Mouse (Mus musculus) heart, embryonic 10.5 days (tissue): ENCODE measurements around the gene Fam217b. TPM values are rescaled to one million over a fixed set of nuclear protein-coding genes. Genes with fewer than 3 reads are reported as not detected.

Experiments used
- DNase-seq: peaks from one replicate; pipeline ENCODE4 v3.0.0-alpha.2; 2017; ENCODE audit warnings: low spot score
- H3K27ac ChIP-seq: fragments of 300-500 bp; sonication (generic); 2 replicates; pipeline ENCODE4 v1.5.1; 2016; ENCODE audit warnings: mild to moderate bottlenecking
- H3K27me3 ChIP-seq: fragments of 300-500 bp; sonication (generic); 2 replicates; pipeline ENCODE4 v1.6.1; 2016; ENCODE audit warnings: mild to moderate bottlenecking; ENCODE audit not compliant: poor library complexity, insufficient read depth, severe bottlenecking
- H3K36me3 ChIP-seq: fragments of 300-500 bp; sonication (generic); 2 replicates; pipeline ENCODE4 v1.6.1; 2016; ENCODE audit warnings: mild to moderate bottlenecking, moderate library complexity
- H3K4me1 ChIP-seq: fragments of 300-500 bp; sonication (generic); 2 replicates; pipeline ENCODE4 v1.6.1; 2016; ENCODE audit warnings: mild to moderate bottlenecking
- H3K4me3 ChIP-seq: fragments of 300-500 bp; sonication (generic); 2 replicates; pipeline ENCODE4 v1.5.1; 2016; ENCODE audit warnings: mild to moderate bottlenecking, moderate library complexity
- H3K9me3 ChIP-seq: fragments of 300-500 bp; sonication (generic); 2 replicates; pipeline ENCODE4 v1.6.1; 2016; ENCODE audit warnings: mild to moderate bottlenecking, moderate library complexity
- WGBS: fragments of 180-500 bp; shearing (Covaris S2); methylation state at CpG from one replicate; pipeline ENCODE4 v1.1.7; 2016; 5-methylcytosine and 5-hydroxymethylcytosine counted together
- polyA plus RNA-seq: library from polyadenylated mRNA; unstranded; fragments of >200 nt; fragmentation: Nextera tagmentation; extraction: Ambion mirVana; gene quantifications from 2 replicates; pipeline ENCODE4 v1.2.1, GENCODE M21; 2016

Gene Fam217b
- polyA plus RNA-seq, 1 experiment from 2014 or later: 6.6 TPM

DNA sequence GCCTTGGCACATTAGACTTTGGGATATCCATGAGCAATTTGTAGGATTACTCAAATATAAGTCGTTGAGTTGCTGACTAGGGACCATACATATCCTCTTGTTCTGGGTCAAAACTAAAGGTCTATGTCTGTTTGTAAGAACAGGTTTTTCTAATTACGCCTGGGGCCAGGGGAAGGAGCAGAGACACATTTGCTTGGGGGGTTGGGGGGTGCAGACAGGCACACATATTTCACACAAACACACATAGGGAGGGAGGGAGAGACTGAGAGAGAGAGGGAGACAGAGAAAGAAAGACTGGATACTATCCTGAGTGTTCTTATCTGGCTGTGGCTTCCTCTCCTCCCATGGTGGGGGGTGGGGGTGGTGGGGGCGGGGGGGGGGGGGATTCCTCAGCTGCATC is 7.9 kb downstream of the Fam217b start:
- Histone ChIP-seq H3K9me3 (no peaks in the 10 kb centered on the region), H3K27ac (peak overlapping the region; percentile 84), H3K36me3 (peaks cover 32% of the 10 kb centered on the region), H3K27me3 (no peaks in the 10 kb centered on the region), H3K4me1 (peaks cover 42% of the 10 kb centered on the region), H3K4me3 (no peak overlapping the region; the same call in 1 of the 2 replicates)
- 9% methylated on average over 2 of the region's 3 CpGs for WGBS
- peak; percentile 64 for DNase-seq

DNA sequence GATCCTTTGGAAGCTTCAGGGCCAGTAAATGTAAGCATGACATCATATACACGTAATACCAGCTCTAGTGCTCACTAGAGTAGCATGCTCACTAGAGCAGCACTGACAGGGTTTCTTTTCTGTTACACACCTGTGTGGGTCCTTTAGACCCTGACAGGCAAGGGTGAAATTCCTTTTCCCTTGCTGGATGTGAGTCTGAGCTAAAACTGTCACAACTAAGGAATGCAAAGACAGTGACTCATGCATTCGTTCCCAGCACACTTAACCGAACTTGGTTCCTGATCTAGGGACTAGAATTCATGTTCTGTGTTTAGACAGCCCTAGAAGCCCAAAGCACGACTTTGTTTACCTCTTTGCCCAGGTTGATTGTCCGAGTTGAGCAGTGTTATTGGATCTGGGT is 8.9 kb downstream of the Fam217b start:
- no peak for DNase-seq
- no peaks in the 10 kb centered on the region for H3K9me3 ChIP-seq
- peaks cover 24% of the 10 kb centered on the region for H3K36me3 ChIP-seq
- peak overlapping the region; percentile 84; the same call in 1 of the 2 replicates for H3K27ac ChIP-seq
- 62% methylated on average over 5 of the region's 5 CpGs for WGBS
- H3K4me3 ChIP-seq: no peak overlapping the region
- no peaks in the 10 kb centered on the region for H3K27me3 ChIP-seq
- H3K4me1 ChIP-seq: peaks cover 38% of the 10 kb centered on the region

- WGBS: 33% methylated on average over 4 of the region's 4 CpGs
Observed at GRCm38 (mm10) chr2:178426229-178426628, 11.9 kb downstream of the Fam217b start.

GRCm38 (mm10) chr2:178427181-178427580 is 12.9 kb downstream of the Fam217b start:
- 86% methylated on average over 5 of the region's 5 CpGs for WGBS
- no peaks in the 10 kb centered on the region for H3K9me3 ChIP-seq

More at GRCm38 (mm10) chr2:178426229-178426628, 11.9 kb downstream of the Fam217b start:
- no peak overlapping the region for H3K4me3 ChIP-seq
- no peaks in the 10 kb centered on the region; the same call in none of the 2 replicates for H3K27me3 ChIP-seq
- no peak overlapping the region for H3K27ac ChIP-seq
- peaks cover 5% of the 10 kb centered on the region; the same call in 1 of the 2 replicates for H3K36me3 ChIP-seq
- H3K9me3 ChIP-seq: no peaks in the 10 kb centered on the region
- H3K4me1 ChIP-seq: peaks cover 26% of the 10 kb centered on the region
- peak; percentile 33 for DNase-seq

DNA sequence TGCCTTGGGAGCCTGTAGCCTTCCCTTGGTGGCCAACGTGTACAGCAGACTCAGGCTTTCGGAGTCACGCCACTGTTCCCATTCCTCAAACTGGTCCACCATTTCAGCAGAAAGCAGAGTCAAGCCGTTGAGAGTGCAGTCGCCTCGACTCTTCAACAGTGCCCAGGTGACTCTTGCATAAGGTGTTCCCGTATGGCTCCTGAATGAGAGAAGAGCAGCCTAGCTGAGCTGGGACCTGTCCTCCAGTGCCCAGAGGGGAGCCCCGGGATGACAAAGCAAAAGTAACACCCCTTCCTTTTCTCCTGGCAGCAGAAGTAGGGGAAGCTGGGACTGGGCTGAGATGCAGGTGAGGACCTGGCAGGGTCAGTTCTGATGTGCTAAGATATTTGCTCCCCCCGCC is 13.9 kb downstream of the Fam217b start:
- H3K27ac ChIP-seq: no peak overlapping the region
- no peaks in the 10 kb centered on the region for H3K9me3 ChIP-seq
- WGBS: 65% methylated on average over 9 of the region's 9 CpGs
- no peaks in the 10 kb centered on the region; the same call in none of the 2 replicates for H3K27me3 ChIP-seq
- DNase-seq: peak; percentile 33
- H3K36me3 ChIP-seq: peaks cover 5% of the 10 kb centered on the region; the same call in 1 of the 2 replicates
- H3K4me1 ChIP-seq: peaks cover 12% of the 10 kb centered on the region
- H3K4me3 ChIP-seq: no peak overlapping the region

More at GRCm38 (mm10) chr2:178427181-178427580, 12.9 kb downstream of the Fam217b start:
- Histone ChIP-seq H3K27me3 (no peaks in the 10 kb centered on the region; the same call in none of the 2 replicates), H3K36me3 (peaks cover 5% of the 10 kb centered on the region; the same call in 1 of the 2 replicates), H3K4me1 (peaks cover 23% of the 10 kb centered on the region), H3K27ac (no peak overlapping the region; the same call in 1 of the 2 replicates), H3K4me3 (no peak overlapping the region)
- DNase-seq: peak; percentile 63

- no peaks in the 10 kb centered on the region; the same call in none of the 2 replicates for H3K27me3 ChIP-seq
- no peak overlapping the region for H3K4me3 ChIP-seq
- no peak overlapping the region for H3K27ac ChIP-seq
- peaks cover 9% of the 10 kb centered on the region for H3K4me1 ChIP-seq
- no peaks in the 10 kb centered on the region for H3K9me3 ChIP-seq
- DNase-seq: peak; percentile 60
- 75% methylated on average over 4 of the region's 4 CpGs for WGBS
- H3K36me3 ChIP-seq: peaks cover 5% of the 10 kb centered on the region; the same call in 1 of the 2 replicates
Observed at GRCm38 (mm10) chr2:178428676-178429075, 14.4 kb downstream of the Fam217b start.

GRCm38 (mm10) chr2:178429426-178429825 is 15.1 kb downstream of the Fam217b start:
- WGBS: 73% methylated on average over 6 of the region's 6 CpGs
- peaks cover 8% of the 10 kb centered on the region for H3K4me1 ChIP-seq
- H3K27ac ChIP-seq: no peak overlapping the region
- peaks cover 5% of the 10 kb centered on the region; the same call in 1 of the 2 replicates for H3K36me3 ChIP-seq
- H3K4me3 ChIP-seq: no peak overlapping the region
- DNase-seq: no peak
- H3K9me3 ChIP-seq: no peaks in the 10 kb centered on the region
- H3K27me3 ChIP-seq: no peaks in the 10 kb centered on the region; the same call in none of the 2 replicates

DNA sequence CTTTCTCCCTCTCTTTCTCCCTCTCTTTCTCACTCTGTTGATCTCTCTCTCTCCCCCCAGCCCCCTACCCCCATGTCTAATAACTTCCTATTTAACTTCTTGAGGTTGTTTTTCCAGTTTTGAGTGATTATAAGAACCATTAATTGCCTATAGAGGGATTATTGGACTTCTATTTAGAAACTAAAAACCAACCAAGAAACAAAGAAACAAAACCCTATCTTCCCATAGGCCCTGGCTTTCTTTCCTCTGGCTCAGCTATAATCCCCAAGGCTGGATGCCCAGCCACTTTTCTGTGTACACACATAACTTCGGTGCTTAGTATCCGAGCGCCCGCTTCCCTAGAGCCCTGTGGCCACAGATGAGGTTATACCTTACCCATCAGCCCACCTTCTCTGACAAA is 15.9 kb downstream of the Fam217b start, which contains the start of gene Cdh26:
Gene Cdh26 (plus strand): TSS at position 301 of the 400 bp plus-strand sequence.
- H3K4me1 ChIP-seq: peaks cover 5% of the 10 kb centered on the region
- no peak for DNase-seq
- no peaks in the 10 kb centered on the region for H3K9me3 ChIP-seq
- no peaks in the 10 kb centered on the region for H3K36me3 ChIP-seq
- H3K27me3 ChIP-seq: no peaks in the 10 kb centered on the region; the same call in none of the 2 replicates
- WGBS: 86% methylated on average over 4 of the region's 4 CpGs
- H3K27ac ChIP-seq: no peak within 1 kb of the TSS
- no peak within 1 kb of the TSS for H3K4me3 ChIP-seq

- Histone ChIP-seq H3K27me3 (no peaks in the 10 kb centered on the region; the same call in none of the 2 replicates), H3K4me3 (no peak overlapping the region), H3K27ac (no peak overlapping the region), H3K9me3 (no peaks in the 10 kb centered on the region), H3K36me3 (no peaks in the 10 kb centered on the region), H3K4me1 (peaks cover 5% of the 10 kb centered on the region; the same call in 1 of the 2 replicates)
- DNase-seq: no peak
- 64% methylated on average over 2 of the region's 2 CpGs for WGBS
Observed at GRCm38 (mm10) chr2:178433495-178433894, 19.2 kb downstream of the Fam217b start.

DNA sequence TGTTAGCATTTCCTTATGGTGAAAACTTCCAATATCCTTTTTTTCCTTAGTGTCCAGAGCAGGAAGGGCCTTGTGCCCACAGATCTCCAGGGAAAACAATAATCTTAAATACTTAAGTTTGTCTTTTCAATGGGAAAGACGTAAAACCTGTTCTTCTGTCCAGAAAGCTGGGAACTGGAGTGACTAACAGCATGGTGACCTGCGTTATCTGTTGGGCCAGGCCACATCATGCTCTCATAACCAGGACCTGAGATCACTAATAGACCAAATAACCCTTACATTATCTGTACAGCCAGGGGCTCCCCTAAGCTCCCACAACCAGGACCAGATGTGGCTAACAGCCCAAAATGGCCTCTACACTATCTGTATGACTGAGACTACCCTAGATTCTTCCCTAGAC is 19.6 kb downstream of the Fam217b start:
- WGBS: 69% methylated on average over 2 of the region's 2 CpGs
- H3K4me1 ChIP-seq: peaks cover 5% of the 10 kb centered on the region; the same call in 1 of the 2 replicates
- no peaks in the 10 kb centered on the region for H3K9me3 ChIP-seq
- no peak overlapping the region for H3K27ac ChIP-seq
- no peak overlapping the region for H3K4me3 ChIP-seq
- no peak for DNase-seq
- no peaks in the 10 kb centered on the region for H3K36me3 ChIP-seq
- no peaks in the 10 kb centered on the region; the same call in none of the 2 replicates for H3K27me3 ChIP-seq

DNA sequence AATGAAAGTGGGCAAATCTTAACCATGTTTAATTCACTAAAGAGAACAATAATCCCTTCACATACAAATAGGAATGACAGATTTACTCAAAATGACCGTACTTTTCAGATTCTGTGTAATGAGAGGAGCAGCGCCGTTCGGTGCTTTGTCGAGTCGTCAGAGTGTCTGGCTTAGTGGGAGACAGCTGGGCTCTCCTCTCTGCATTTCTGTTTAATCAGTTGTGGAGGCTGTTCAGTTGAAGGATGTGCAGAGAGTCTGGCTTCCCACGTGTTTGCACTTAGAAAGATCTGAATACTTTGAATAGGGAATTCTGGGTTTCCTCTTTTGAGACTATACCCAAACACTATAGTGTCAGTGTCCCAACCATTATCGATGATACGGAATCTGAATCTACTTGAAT is 23.0 kb downstream of the Fam217b start:
- no peaks in the 10 kb centered on the region for H3K36me3 ChIP-seq
- DNase-seq: no peak
- H3K27me3 ChIP-seq: no peaks in the 10 kb centered on the region
- no peak overlapping the region for H3K27ac ChIP-seq
- no peaks in the 10 kb centered on the region for H3K9me3 ChIP-seq
- WGBS: 66% methylated on average over 9 of the region's 9 CpGs
- no peaks in the 10 kb centered on the region for H3K4me1 ChIP-seq
- H3K4me3 ChIP-seq: no peak overlapping the region

GRCm38 (mm10) chr2:178449386-178449785 is 35.1 kb downstream of the Fam217b start:
- Histone ChIP-seq H3K4me1 (no peaks in the 10 kb centered on the region), H3K4me3 (no peak overlapping the region), H3K27me3 (no peaks in the 10 kb centered on the region), H3K36me3 (no peaks in the 10 kb centered on the region), H3K9me3 (no peaks in the 10 kb centered on the region), H3K27ac (no peak overlapping the region)
- no peak for DNase-seq
- 91% methylated on average over 4 of the region's 4 CpGs for WGBS

DNA sequence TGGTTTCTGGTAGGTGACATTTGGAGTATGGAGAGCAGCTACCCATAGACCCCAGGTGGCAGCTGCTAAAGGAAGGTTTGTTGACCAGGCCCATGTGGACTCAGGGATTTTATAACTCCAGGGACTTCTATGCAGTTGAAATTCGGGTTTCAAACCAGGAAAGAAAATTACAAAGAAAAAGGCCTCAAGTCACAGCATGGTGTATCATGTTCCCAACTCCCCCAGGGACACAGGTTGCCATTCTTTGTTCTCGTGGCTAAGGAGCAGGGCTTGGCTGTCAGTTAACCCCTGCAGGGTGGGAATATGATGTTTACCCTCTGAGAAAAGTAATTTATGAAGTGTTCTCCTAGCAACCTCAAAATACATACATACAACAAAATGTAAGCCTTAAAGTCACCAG is 35.9 kb downstream of the Fam217b start:
- Histone ChIP-seq H3K9me3 (no peaks in the 10 kb centered on the region), H3K27me3 (no peaks in the 10 kb centered on the region), H3K4me1 (no peaks in the 10 kb centered on the region), H3K27ac (no peak overlapping the region), H3K4me3 (no peak overlapping the region), H3K36me3 (no peaks in the 10 kb centered on the region)
- no peak for DNase-seq
- WGBS: 28% methylated on average over 2 of the region's 2 CpGs
